Mouse (Mus musculus) layer of hippocampus, postnatal 36 days (tissue): Measurements from ENCODE around the gene Mesp1. TPM values are rescaled to one million over a fixed set of nuclear protein-coding genes. Genes with fewer than 3 reads are reported as not detected.

Source experiments
- DNase-seq, 2 experiments: peaks; one replicate each; pipeline ENCODE4 v3.0.0; 2022
- total RNA-seq, 2 experiments: library from RNA; stranded (reverse); gene quantifications; 2 replicates each; pipeline ENCODE4 v1.2.3; 2021

Mesp1 gene
- under 1 TPM in 1 of 2 experiments, not detected in 1; 0.30 TPM for total RNA-seq

GRCm38 (mm10) chr7:79793688-79794087, at the start of gene Mesp1:
Mesp1 (minus strand) TSS chr7:79793788.
- no peak for DNase-seq

GRCm38 (mm10) chr7:79842163-79842562, 48.6 kb upstream of the Mesp1 start:
- no peak for DNase-seq

DNA sequence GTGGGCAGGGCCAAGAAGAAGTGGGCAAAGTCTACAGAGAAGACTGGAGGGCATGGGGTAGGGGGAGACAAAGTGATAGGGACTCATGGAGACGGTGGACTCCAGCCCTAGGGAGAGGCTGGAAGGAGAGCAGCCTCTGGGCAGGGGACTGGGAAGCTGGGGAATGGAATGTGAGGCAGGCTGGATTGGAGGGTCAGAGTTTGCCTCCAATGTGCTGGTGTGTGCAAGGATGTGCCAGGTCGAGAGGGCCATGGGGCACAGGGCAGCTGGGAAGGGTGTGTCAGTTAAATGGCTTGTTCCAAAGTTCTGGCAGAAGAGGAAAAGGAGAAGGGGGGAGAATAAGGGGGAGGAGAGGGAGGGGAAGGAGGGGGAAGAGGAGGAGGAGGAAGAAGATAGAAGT, 43.7 kb upstream of the Mesp1 start:
- DNase-seq, result no peak

DNA sequence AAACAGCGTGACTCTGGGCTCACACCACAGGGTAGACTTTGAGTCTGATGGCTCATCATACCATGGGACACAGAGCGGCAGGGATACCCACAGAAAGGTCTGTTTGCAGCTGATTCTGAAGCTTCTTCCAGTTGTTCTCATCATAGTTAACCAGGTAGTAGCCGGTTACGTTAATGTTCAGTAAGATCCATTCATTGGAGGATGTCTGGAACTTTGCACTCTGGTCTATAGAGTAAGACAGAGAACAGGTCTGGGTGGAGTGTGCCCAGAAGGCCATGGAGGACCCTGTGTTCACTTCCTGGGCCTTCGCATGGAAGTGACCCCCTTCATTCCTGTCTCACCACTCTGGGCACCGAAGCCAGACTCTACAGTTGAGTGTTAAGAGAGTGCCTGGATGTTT, 41.6 kb upstream of the Mesp1 start:
- no peak for DNase-seq

GRCm38 (mm10) chr7:79832980-79833379, 39.4 kb upstream of the Mesp1 start:
- no peak for DNase-seq

- no peak for DNase-seq
These were observed 38.0 kb upstream of the Mesp1 start for GRCm38 (mm10) chr7:79831585-79831984.

- no peak for DNase-seq
These were observed 37.6 kb upstream of the Mesp1 start for GRCm38 (mm10) chr7:79831145-79831544.

GRCm38 (mm10) chr7:79828341-79828740, 34.8 kb upstream of the Mesp1 start:
- no peak for DNase-seq

- DNase-seq, result no peak
These were observed 28.6 kb upstream of the Mesp1 start for GRCm38 (mm10) chr7:79822092-79822695.

- DNase-seq, result no peak
These were observed 26.4 kb upstream of the Mesp1 start for GRCm38 (mm10) chr7:79819996-79820395.

DNA sequence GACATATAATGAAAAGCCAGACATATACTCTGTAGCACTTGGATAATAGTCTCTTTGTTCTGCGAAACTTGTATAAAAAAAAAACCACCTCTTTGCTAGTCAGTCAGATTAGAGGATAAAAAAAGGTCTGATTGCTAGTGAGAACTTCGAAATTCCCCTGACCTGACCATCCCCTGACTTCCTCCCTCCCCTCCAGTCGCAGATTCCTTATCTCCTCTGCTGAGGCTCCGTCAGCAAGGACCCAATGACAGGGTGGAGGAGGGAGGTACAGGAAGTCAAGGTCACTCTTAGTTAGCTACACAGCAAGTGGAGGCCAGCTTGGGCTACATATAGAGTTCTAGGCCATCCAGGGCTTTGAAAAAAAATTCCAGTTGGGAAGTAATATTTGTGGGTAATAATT, 25.9 kb upstream of the Mesp1 start:
- DNase-seq, result no peak

- DNase-seq, result no peak
These were observed 24.7 kb upstream of the Mesp1 start for GRCm38 (mm10) chr7:79818321-79818720.

DNA sequence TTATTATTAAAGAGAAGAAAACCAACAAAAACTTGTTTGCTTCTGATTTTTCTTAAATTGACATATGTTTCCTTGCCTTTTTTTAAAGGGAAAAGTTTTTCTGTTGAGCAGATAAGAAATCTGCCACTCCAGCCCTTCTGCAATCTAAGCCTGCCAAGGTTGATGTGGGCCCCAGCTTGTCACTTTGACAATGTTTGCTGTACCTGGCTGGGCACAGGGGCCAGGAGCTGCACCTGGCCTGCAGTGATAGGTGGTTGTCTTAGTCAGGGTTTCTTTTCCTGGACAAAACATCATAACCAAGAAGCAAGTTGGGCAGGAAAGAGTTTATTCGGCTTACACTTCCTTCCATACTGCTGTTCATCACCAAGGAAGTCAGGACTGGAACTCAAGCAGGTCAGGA, 19.8 kb upstream of the Mesp1 start:
- DNase-seq, result no peak

GRCm38 (mm10) chr7:79810611-79811506, 17.3 kb upstream of the Mesp1 start, which contains the start of gene Mesp2:
Mesp2 (plus strand) TSS chr7:79810727.
- DNase-seq, result peak; percentile 71 to 73

DNA sequence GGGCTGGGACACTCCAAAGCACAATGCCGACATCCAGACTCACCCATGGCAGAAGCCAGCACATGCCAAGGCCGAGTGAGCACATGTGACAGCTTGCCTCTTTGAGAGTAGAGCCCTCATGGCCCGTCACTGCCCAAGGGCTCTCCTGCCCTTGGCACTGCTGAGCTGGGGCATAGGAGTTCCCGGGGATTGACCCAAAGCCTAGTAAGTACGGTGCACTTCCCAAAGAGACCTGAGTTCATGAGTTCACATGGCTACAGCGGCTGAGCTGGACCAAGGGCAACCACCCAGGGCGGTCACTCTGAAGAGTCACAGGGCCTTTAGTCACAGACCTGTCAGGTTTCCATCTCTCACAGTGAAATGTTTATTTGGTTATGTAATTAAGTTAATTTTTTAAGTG, 15.0 kb upstream of the Mesp1 start:
- no peak for DNase-seq

DNA sequence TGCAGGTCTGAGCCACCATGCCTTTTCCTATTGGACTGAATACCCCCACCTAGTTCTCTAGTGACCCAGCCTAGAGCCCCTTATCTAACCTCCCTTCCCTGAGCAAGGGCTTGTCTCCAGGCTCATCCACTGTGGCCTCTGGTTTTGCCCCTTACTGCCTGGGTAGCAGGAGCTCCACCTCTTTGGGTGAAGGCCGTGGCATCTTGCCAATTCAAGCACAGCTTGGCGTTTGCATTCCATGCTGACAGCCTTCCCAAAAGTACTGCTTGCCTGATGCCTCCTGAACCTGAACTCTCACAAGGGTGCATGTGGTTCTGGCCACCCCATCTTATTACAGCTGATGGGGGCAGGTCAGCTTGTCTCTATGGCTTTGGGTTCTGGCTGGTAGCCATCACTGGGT, 10.3 kb upstream of the Mesp1 start:
- DNase-seq, result no peak

GRCm38 (mm10) chr7:79802037-79802436, 8.4 kb upstream of the Mesp1 start:
- no peak for DNase-seq

DNA sequence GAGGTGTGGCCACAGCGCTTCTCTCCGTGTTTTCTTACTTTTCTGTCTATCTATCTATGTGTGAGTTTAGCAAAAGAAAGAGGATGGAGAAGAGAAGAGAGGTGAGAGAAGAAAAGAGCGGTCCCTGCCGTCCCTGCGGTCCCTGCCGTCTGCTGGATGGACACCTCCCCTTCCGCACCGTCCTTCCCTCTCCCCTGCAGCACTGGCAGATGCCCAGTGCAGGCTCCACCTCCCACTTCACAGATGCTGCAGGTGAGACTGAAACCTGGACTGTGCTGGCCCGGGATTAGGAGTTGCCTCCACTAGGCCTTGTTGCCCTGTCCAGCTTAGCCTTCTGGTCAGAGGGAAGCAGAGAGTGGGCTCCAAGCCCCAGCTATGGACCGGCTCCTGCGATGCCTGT, 7.8 kb upstream of the Mesp1 start:
- DNase-seq, result no peak

DNA sequence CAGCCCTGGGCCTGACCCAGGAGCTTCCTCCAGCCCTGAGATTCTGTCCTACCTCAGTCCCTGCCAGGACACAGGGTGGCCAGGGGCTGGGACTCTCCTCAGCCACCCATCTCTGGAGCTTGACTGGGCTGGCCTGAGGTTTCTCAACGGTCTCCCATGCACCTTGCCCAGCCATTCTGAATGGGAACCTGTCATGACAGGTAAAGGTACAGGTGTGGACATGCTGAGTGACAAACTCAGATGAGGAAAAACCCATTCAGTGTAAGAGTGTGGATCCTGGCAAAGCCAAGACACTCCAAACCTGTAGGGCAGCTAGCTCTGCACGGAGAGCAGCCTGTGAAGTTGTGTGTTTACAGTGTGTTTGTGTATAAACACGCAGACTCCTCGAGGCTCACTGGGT, 6.7 kb upstream of the Mesp1 start:
- no peak for DNase-seq

DNA sequence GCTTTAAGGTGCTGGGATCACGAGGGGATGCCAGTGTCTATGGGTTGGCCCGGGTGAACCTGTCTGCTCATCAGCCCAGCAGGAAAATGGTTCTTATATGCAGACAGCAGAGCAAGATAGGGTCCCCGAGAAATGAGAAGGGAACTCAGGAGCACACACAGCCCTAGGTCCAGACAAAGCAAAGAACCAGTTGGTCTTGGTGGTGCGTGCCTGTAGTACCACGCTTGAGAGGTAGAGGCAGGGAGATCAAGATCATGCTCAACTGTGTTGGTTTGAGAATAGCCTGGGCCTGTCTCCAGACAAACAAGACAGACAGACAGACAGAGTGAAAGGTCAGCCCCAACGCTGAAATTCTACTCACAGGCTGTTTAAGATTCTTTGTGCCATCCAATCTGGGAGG, 5.9 kb upstream of the Mesp1 start:
- no peak for DNase-seq

GRCm38 (mm10) chr7:79799048-79799447, 5.5 kb upstream of the Mesp1 start:
- DNase-seq, result peak; percentile 76

DNA sequence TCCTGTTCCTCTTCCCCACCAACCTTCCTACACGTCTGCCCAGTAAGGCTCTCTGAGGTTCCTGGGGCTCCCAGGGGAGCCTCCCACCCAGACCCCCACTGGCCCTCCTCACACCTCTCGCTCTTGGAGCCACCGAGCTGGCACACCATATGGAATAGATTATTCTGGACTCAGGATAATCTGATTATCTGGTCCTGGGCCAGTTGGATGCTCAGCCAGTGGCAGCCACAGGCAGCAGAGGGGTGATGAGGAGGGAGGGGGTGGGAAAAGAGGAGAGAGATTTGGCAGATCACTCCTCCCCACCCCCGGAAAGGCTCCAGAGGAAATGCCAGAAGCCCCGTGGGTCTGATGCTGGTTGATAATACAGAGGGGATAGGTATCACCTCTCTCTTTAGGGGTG, 5.0 kb upstream of the Mesp1 start:
- DNase-seq, result no peak

DNA sequence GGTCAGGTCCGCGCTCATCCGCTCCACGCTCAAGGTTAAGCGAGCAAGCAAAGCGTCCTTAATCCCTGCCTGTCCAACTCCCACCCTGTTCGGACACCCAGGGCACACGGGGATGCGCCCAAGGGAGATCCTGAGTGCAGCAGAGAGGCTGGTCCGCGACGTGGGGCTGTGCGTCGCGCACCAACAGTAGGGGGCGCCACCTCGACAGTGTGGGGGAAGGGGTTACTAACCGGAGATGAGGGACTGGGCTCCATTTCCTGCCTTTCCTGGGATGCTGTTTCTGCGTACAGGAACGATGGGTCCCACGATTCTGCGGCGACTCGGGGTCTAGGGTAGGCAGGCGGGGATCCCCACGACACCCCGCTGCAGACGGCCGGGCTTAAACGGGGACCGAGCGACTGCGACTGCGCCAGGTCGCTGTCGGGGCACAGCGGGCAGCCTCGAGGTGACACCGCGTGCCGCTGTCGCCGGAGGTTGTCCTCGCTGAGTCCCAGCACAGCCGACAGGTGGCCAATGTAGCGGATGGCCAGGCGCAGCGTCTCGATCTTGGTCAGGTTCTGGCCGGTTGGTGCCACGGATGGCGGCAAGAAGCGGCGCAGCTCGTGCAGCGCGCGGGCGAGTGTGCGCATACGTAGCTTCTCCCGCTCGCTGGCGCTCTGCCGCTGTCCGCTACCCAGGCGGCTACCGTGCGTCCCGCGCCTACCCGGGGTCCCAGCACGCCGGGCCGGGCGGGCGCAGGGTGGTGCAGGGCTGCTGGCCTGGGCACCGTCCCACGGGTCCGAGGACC, 760 bp downstream of the Mesp1 start:
- peak in 1 of 2 experiments; percentile 28 for DNase-seq
